Mouse (Mus musculus) brain, embryonic 18.5 days (tissue): Measurements from ENCODE around the gene Lyzl4.
A peak's percentile ranks its signal among the peaks of the same experiment; 100 is the strongest.

Source experiments
- DNase-seq: peaks from one replicate; pipeline ENCODE4 v3.0.0-alpha.2; 2012; ENCODE audit warnings: low read depth, low spot score

Gene Lyzl4

DNA sequence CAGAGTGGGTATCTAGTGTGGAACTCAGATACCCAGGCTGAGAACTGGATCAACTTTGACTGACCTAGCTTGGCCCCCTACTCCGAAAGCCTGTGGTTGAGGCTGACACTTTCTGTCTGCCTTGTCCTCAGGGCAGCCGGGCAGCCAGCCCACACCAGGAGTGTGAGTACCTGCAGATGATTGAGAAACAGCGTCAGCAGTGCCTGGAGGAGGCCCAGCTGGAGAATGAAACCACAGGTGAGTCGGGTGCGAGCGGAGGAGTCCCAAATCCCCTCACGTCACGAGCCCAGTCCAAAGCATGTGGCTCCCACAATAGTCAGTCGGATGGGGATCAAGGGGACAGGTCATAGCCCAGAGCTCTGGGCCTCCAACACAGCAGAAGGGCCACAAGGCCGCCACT, 11.8 kb upstream of the Lyzl4 start:
- DNase-seq: no peak

DNA sequence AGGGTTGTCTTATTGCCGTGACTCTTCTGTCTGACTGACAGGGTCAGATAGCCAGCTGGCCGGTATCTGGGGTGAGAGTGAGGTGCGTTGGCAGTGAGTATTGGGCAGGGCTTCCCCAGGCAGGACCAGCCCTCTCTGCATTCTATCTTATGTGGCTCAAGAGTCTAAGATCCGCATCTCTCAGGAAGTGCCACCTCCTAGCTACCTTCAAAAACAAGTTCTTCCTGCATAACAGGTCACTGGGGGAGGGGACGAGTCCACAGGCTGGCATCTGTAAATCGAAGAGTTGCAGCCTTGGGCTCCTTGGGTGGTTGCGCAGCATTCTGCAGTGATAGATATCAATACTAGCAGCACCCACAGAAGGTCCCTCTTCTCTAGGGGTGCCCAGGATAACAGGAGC, 5.1 kb upstream of the Lyzl4 start:
- DNase-seq: no peak

DNA sequence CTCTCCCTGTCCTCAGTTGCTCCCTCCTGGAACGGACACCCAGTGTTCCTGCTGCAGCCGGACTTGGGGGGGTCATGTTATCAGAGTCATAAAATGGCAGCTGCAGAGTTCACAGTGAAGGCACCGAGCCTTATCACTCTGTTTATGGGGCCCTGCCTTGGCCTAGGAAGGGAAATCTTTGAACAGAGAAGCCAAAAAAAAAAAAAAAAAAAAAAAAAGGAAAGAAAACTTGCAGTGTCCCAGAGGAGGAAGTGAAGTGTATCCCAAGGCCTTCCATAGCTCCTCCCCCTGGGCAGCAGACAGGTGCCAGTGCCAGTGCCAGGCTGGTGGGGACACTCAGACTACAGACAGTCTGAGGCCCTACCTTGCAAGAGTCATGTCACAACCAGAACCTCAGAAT, 3.0 kb upstream of the Lyzl4 start:
- no peak for DNase-seq

GRCm38 (mm10) chr9:121642401-121643181, 695 bp upstream of the Lyzl4 start, which contains the start of gene Vipr1:
Vipr1 (plus strand) TSS chr9:121642716.
- DNase-seq: no peak

DNA sequence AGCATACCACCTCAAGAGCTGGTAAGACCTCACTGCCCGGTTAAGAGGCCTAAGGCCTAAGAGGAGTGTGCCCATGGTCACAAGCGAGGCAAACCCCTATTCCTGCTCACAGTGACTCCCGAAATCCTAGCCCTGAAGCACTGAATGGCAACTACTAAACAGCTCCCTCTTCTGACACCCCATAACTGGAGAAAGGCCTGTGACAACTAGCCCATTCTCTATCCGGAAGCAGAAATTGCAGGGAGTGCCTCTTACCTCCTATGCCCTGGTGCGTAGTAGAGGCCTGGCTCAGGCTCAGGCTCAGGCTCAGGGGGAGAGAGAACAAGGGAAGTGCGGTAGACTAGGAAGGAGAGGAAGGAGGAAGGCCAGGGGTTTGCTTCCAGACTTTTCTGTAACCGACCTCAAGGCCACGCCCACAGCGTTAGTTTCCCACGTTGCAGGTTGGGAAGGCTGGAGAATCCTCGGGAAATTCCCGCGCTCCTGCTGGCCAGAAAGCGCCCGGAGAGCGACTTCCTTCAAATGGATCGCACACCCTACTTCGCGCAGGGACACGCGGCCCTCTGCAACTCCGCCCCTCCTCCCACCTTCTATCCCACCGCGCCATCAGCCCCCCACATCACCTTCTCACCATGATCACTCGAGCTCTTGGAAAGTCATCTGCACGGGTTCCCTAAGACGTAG, 521 bp downstream of the Lyzl4 start:
- no peak for DNase-seq

DNA sequence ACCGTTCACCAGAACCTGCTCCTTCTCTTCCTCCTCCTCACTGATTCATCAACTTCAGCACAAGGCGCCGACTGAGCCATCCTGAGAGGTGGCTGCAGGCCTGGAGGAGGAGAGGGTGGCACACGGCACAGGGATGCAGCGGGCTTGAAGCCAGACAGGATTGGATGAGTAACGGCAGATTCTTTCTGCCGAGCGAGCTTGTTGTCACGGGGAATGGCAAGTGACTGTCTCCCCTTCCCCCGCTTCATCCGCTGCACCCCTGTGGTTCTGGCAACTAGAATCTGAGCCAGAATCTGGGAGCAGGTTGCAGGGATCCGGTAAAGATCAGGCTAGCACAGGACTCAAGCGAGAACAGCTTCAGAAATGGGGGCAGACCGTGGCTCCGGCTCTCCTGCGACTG, 2.1 kb downstream of the Lyzl4 start:
- no peak for DNase-seq

DNA sequence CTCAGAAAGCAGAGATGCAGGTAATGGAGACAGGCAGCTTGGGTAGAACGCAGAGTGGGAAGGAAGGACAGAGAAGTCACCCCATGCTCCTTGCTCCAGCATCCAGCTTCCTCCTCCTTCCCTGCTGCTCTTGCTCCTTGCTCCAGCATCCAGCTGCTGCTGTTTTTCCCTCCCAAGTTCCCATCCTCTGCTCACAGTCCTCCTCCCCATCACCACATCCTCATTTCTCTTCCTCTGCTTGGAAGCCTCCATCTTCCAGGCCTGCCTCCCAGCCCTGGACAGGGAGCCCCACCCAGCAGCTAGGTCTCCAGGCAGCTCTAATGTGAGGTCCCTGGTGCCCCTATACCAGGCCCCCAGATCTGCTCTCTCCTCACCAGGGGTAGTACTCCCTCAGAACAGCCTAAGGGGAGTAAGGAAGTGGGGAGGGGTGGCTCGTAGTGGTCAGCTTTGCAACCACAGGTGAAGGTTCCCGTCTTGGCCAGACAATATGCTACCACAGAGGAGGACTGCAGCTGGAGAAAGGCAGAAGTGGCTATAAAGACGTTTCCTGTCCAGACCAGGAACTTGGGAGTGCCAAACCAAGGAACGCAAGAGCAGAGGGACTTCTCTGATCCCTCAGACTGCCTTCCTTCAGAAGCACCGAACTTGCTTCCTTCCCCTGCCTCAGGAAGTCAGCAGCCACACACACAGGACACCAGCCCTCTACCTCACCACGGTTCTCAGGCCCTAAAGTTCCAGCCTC, 5.9 kb downstream of the Lyzl4 start:
- no peak for DNase-seq

GRCm38 (mm10) chr9:121633306-121633705, 8.6 kb downstream of the Lyzl4 start:
- no peak for DNase-seq

DNA sequence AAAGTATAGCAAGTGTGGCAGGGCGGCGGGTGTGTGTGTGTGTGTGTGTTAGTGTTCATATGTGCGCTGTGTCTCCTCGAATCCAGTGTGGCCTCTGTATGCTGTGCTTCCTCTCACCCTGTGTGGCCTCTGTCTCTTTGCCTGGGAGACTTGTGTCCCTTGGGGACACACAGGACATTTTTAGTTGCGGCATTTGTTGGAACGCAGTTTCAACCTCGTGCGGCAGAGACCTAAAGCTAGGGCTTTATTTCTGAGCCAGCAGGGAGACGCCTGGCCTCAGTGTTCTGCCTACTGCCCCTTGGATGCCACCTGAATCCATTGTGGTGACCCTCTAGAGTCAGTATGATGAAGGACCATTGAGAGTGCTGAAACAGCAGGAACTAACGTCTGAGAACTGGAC, 9.0 kb downstream of the Lyzl4 start:
- DNase-seq: no peak

GRCm38 (mm10) chr9:121631946-121632345, 9.9 kb downstream of the Lyzl4 start:
- DNase-seq: no peak

DNA sequence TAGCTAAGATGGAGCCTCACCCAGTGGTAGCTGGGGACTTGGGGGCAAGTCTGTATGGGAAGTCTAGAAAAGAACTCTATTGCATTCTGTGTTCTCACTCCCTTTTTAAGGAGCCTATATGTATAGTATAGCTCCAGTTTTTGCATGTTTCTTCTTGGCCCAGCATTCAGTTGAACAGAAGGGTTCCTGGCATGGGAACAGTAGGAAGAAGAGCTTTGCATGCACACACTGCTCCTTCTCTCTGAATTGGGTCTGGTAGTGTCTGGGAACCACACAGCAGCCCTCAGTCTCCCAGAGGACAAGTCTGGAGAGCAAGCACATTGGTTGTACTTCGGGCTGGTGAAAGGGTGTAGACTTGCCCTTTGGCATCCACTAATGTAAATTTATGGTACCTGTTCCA, 11.3 kb downstream of the Lyzl4 start:
- DNase-seq: peak; percentile 14

DNA sequence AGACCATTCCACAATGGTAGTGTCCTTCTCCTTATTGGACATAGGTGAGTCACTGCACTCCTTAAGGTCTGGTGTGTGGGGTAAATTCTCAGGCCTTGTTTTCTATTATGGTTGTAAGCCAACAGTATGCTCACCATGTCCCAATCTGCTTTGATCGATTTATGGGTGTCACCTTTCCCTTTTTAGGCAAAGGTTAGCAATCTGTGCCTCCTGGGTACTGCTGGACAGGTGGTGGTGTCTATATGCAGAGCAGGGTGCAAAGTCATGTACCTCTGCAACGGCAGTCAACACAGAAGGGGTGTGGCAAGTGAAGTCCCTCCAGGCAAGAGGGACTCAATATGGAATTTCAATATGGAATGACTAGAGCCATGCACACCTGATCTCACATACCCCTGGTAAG, 17.0 kb downstream of the Lyzl4 start:
- DNase-seq: no peak

GRCm38 (mm10) chr9:121623235-121623634, 18.7 kb downstream of the Lyzl4 start:
- no peak for DNase-seq

GRCm38 (mm10) chr9:121619441-121619840, 22.5 kb downstream of the Lyzl4 start:
- no peak for DNase-seq

DNA sequence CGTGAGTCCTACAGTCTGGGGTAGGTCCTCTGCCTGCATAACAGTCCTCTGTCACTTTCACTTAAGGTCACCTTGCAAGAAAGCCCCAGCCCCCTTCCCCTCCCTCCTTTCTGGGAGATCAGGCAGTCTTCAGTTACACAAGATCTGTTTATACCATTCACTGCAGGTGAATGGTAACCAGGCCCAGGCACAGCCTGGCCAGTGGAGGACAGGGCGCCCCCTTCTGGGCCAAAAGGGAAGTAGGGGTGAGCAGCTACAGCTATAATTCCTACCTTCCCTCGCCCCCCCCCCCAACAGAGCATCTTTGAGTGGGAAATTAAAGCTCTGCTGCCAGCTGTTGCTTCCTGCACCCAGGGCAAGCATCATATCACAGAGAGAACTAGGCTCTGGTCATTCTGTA, 25.4 kb downstream of the Lyzl4 start:
- no peak for DNase-seq

DNA sequence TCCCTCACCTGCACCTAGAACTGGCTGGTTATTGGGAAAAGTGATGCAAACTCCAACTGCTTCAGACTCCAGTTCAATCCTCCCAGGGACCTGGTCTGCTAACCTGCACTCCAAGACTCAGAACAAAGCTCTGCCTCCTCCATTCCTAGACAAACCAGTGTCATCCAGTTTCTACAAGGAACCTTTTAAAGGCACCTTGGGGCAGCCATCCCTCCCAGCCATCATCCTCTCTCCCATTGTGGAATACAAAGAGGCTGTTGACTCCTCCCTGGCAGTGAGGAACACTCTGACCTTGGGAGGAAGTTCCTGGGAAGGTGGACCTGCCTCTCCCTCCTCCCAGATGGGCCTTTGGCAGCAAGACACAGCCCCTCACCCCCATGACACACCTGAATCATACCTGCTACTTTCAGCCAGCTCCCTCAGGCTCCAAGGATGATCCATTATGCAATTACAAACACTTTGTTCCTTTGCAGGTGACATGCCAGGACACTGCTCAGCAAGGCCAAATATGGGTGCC, 27.6 kb downstream of the Lyzl4 start:
- DNase-seq: no peak

DNA sequence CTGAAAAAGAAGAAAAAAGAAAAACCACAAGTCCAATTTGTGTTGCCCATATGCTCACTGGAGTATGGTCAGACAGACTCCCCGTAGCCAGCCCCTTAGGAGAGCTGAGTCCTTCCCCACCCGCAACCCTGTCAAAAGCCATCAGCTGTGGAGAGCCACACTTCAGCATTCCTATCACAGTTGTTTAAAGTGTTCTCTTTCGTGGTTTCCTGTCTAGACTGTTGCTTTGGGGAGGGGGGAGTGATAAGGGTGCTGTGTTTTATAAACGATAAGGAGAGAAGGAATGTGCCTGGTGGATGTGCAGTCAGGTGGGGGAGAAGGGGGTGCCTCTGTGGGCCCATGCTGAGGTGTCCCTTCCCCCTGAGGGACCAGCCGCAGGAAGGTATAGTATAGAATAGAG, 28.7 kb downstream of the Lyzl4 start:
- DNase-seq: no peak

DNA sequence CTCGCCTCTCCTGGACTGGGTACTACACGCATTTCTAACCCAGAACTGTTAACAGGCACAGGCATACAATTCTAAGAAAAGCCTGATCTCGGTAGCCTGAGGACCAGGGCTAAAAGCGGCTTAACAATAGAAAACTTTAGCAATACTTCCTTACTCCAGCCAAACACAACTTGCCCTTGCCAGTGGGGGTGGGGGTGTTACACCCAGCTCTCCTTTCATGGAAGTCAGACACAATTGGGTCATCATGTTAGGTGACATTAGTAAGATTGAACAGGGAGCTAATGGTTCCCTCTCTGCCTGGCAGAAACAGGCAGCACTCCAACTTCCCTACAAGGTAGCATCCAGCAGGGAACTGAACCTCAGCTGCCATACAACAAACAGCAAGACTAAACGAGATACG, 32.5 kb downstream of the Lyzl4 start:
- no peak for DNase-seq

- DNase-seq: no peak
These were observed 35.3 kb downstream of the Lyzl4 start for GRCm38 (mm10) chr9:121606498-121607096.

GRCm38 (mm10) chr9:121605414-121606278, 36.2 kb downstream of the Lyzl4 start:
- DNase-seq: peak; percentile 54

DNA sequence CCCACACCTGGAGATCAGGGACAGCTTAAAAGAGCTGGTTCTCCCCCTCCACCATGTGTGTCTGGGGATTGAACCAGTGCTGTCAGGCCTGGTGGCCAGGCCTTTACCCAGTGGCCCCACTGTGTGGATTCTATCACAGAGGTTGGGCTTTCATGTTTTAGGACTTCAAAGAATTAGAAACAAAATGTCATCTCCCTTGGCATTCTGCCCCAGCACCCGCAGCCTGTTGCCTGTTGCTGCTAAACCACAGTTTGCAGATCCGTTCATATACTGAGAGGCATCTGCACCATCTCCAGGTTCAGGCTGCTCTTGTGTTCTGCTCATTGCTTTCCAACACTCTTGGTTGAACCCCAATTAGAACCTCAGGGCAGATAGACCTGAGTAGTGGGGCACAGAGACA, 39.5 kb downstream of the Lyzl4 start:
- no peak for DNase-seq
